Comparison of ENCODE assay signal across 25 mouse cellular contexts in genomic region chr15:102885803-102886202, GRCm38 (mm10). TPM values are rescaled to one million over a fixed set of nuclear protein-coding genes. Genes with fewer than 3 reads are reported as not detected.
DNase-seq lines count a peak whose midpoint lies in the region; TF ChIP-seq lines count a peak whose summit lies in the region.
"Had no signal": no experiment of that assay in that cellular context is flagged by ENCODE, and none has a peak within 500 bp of the region (broad histone marks: within the 10 kb centered on the region; RNA-seq: fewer than 3 reads in every experiment).

No protein-coding gene starts in this region.

- H3K4me1 ChIP-seq in ES-E14 (ENCODE audit: control insufficient read depth in 2 of 2, insufficient read depth in 2 of 2, low read length in 2 of 2, poor library complexity in 1 of 2): peaks cover 0 to 4% of the 10 kb centered on the region in 2 experiments; a peak in 1 of 4 replicates
- H3K4me1 ChIP-seq: embryonic facial prominence, embryonic 13.5 days; embryonic facial prominence, embryonic 15.5 days; forebrain, embryonic 13.5 days; forebrain, embryonic 15.5 days had no signal

- no peak overlapping the region for H3K9ac ChIP-seq in ES-E14 (ENCODE audit: insufficient read depth, low read depth, low read length, poor library complexity, severe bottlenecking)
- H3K9ac ChIP-seq: embryonic facial prominence, embryonic 13.5 days; embryonic facial prominence, embryonic 15.5 days; forebrain, embryonic 13.5 days; forebrain, embryonic 15.5 days; forebrain, postnatal 0 days had no signal

- no peak overlapping the region for H3K27ac ChIP-seq in ES-E14 (ENCODE audit: insufficient read depth, low read depth, low read length, poor library complexity, severe bottlenecking)
- H3K27ac ChIP-seq: embryonic facial prominence, embryonic 13.5 days; embryonic facial prominence, embryonic 15.5 days; forebrain, embryonic 13.5 days; forebrain, embryonic 15.5 days had no signal

- in situ Hi-C loops in ES-E14 (cut with MboI; ENCODE audit: low sequenced_read_pairs in 2 of 2, unreplicated experiment in 2 of 2): no loop called here

- H3K4me3 ChIP-seq in ES-E14 (ENCODE audit: insufficient read depth in 1 of 2, low read depth in 1 of 2, low read length in 2 of 2, poor library complexity in 1 of 2, severe bottlenecking in 1 of 2): no peak overlapping the region
- H3K4me3 ChIP-seq: embryonic facial prominence, embryonic 13.5 days; embryonic facial prominence, embryonic 15.5 days; erythroblast, embryonic 14.5 days; forebrain, embryonic 13.5 days; forebrain, embryonic 15.5 days had no signal

- no peaks in the 10 kb centered on the region for H3K36me3 ChIP-seq in ES-E14 (ENCODE audit: control insufficient read depth, insufficient read depth, low read length, poor library complexity, severe bottlenecking)
- H3K36me3 ChIP-seq: embryonic facial prominence, embryonic 13.5 days; embryonic facial prominence, embryonic 15.5 days; forebrain, embryonic 15.5 days had no signal

- H3K9me3 ChIP-seq in ES-E14 (ENCODE audit: control insufficient read depth, insufficient read depth, low read depth, low read length): no peaks in the 10 kb centered on the region
- H3K9me3 ChIP-seq: embryonic facial prominence, embryonic 13.5 days; embryonic facial prominence, embryonic 15.5 days; forebrain, embryonic 13.5 days; forebrain, embryonic 15.5 days had no signal

- peak; percentile 82 for DNase-seq in ES-CJ7 (ENCODE audit: low read depth, low spot score)
- DNase-seq in ES-E14 (ENCODE audit: low read depth, low spot score): peak; percentile 63
- DNase-seq in WW6 (ENCODE audit: low read depth, low spot score): peak; percentile 13
- DNase-seq in neural tube, embryonic 10.5 days (ENCODE audit: extremely low spot score, low spot score): no peak
- no peak for DNase-seq in adrenal gland, adult (ENCODE audit: inconsistent age in 2 of 2, low spot score in 1 of 2)
- no peak for DNase-seq in layer of hippocampus, adult 8-10 months (ENCODE audit: low spot score in 2 of 2)
- DNase-seq: adrenal gland, adult 2 months; adrenal gland, postnatal 10 days; adrenal gland, postnatal 25 days; cerebellum, adult 11 months; cerebellum, adult 18-20 months; cerebellum, adult 8-10 months; cerebellum, adult 9-11 months; cerebellum, postnatal 14 days; cerebellum, postnatal 36 days; embryo, embryonic 11 days; forebrain, postnatal 0 days had no signal

TF ChIP-seq in ES-E14, 5 proteins besides CTCF, POLR2A, EP300 and RAD21:
- TF ChIP-seq ZC3H11A (IDR thresholded peaks at IDR 0.05; ENCODE audit: borderline replicate concordance, low read depth, low read length) (no peak), HCFC1 (IDR thresholded peaks at IDR 0.05; ENCODE audit: borderline replicate concordance, insufficient read depth, low read length) (no peak), CHD2 (IDR thresholded peaks at IDR 0.05; ENCODE audit: low read depth, low read length) (no peak), ZNF384 (IDR thresholded peaks at IDR 0.05; ENCODE audit: low read depth, low read length) (no peak), MAFK (IDR thresholded peaks at IDR 0.05; ENCODE audit: insufficient read depth, low read depth, low read length) (no peak)

RNA-seq across cellular contexts. Expression of gene Hoxc13, which starts 35.1 kb away (rescaled TPM):
- 0.42 and 0.94 TPM in 2 replicates for total RNA-seq in ES-E14 (2012; rRNA removed)
- total RNA-seq in layer of hippocampus, adult 8-10 months (2022): not detected
- total RNA-seq: adrenal gland, adult 2 months; adrenal gland, postnatal 10 days; adrenal gland, postnatal 25 days; adrenal gland, postnatal 4 days; common myeloid progenitor, adult 5-6 weeks; forebrain, postnatal 0 days; MEL had no signal

RNA-seq across cellular contexts. Expression of gene Hoxc12, which starts 50.8 kb away (rescaled TPM):
- total RNA-seq in ES-E14 (2012; rRNA removed): 0.85 and 1.9 TPM in 2 replicates
- not detected for total RNA-seq in layer of hippocampus, adult 8-10 months (2022)
- total RNA-seq: adrenal gland, adult 2 months; adrenal gland, postnatal 10 days; adrenal gland, postnatal 25 days; adrenal gland, postnatal 4 days; common myeloid progenitor, adult 5-6 weeks; forebrain, postnatal 0 days; MEL had no signal

Comparison
In these comparisons a context has a peak if more than half of its experiments do, and no peak if none do; other contexts are left out.
1. DNase-seq: peak in ES-CJ7 (single experiment), ES-E14 (single experiment) and WW6 (single experiment); none in neural tube, embryonic 10.5 days (single experiment), adrenal gland, adult (0 of 2) and layer of hippocampus, adult 8-10 months (0 of 2).